Mouse (Mus musculus): ENCODE measurements around the gene Ear1. TPM values are rescaled to one million over a fixed set of nuclear protein-coding genes. Genes with fewer than 3 reads are reported as not detected.
"Not testable (repeated sequence)": the region's sequence is repeated elsewhere in the genome, so short reads cannot be mapped to it uniquely, and the experiment has no call there.

Gene Ear1
- total and polyA plus RNA-seq, 3 experiments: not detected

GRCm38 (mm10) chr14:43784645-43785044 is 90.7 kb downstream of the Ear1 start, which contains the start of gene Gm8180:
Gene Gm8180, minus strand, starts transcription at chr14:43784745.
- not testable (repeated sequence) for H3K27me3 ChIP-seq (ENCODE audit: control insufficient read depth in 1 of 2, insufficient read depth in 2 of 2, low read length in 2 of 2); H3K27ac ChIP-seq (ENCODE audit: control insufficient read depth, low read depth, low read length); H3K9me3 ChIP-seq (replicated peaks; ENCODE audit: insufficient read depth, low read length); H3K36me3 ChIP-seq (ENCODE audit: control insufficient read depth in 1 of 2, insufficient read depth in 2 of 2, low read length in 2 of 2); H3K79me2 ChIP-seq (ENCODE audit: control insufficient read depth, insufficient read depth, low read length, poor library complexity); DNase-seq (ENCODE audit: low read depth, low spot score); H3K4me1 ChIP-seq (ENCODE audit: control insufficient read depth in 1 of 2, insufficient read depth in 2 of 2, low read length in 2 of 2); H3K9ac ChIP-seq (ENCODE audit: control insufficient read depth, low read depth, low read length, poor library complexity, severe bottlenecking); H3K4me3 ChIP-seq (ENCODE audit: control insufficient read depth in 1 of 2, insufficient read depth in 1 of 2, low read depth in 2 of 2, low read length in 2 of 2)

Other genes with a start within 250 kb of the Ear1 start
- not detected in 2 replicates for gene Gm8165, start 198.3 kb downstream of the Ear1 start, total RNA-seq (2012; rRNA removed)
- gene Gm8165, start 198.3 kb downstream of the Ear1 start, polyA plus RNA-seq (2012; ENCODE audit: insufficient read depth in 1 of 2, insufficient read length in 2 of 2, low read depth in 1 of 2, low replicate concordance in 2 of 2, missing spikeins in 1 of 2): not detected
- gene Gm7324, start 177.7 kb downstream of the Ear1 start, total RNA-seq (2012; rRNA removed): 6.6 and 9.2 TPM in 2 replicates
- gene Gm7324, start 177.7 kb downstream of the Ear1 start, polyA plus RNA-seq (2012; ENCODE audit: insufficient read depth in 1 of 2, insufficient read length in 2 of 2, low read depth in 1 of 2, low replicate concordance in 2 of 2, missing spikeins in 1 of 2): 1 to 10 TPM in 1 of 2 experiments, not detected in 1; 3.1 TPM
- not detected in 2 replicates for gene Gm16506, start 148.0 kb downstream of the Ear1 start, total RNA-seq (2012; rRNA removed)
- gene Gm16506, start 148.0 kb downstream of the Ear1 start, polyA plus RNA-seq (2012; ENCODE audit: insufficient read depth in 1 of 2, insufficient read length in 2 of 2, low read depth in 1 of 2, low replicate concordance in 2 of 2, missing spikeins in 1 of 2): not detected
- 1.2 TPM in 2 replicates for gene Gm6526, start 127.7 kb downstream of the Ear1 start, total RNA-seq (2012; rRNA removed)
- under 1 TPM in 1 of 2 experiments, not detected in 1; 0.36 TPM for gene Gm6526, start 127.7 kb downstream of the Ear1 start, polyA plus RNA-seq (2012; ENCODE audit: insufficient read depth in 1 of 2, insufficient read length in 2 of 2, low read depth in 1 of 2, low replicate concordance in 2 of 2, missing spikeins in 1 of 2)
- gene Gm8180, start 90.8 kb downstream of the Ear1 start, total RNA-seq (2012; rRNA removed): not detected in 2 replicates
- not detected for gene Gm8180, start 90.8 kb downstream of the Ear1 start, polyA plus RNA-seq (2012; ENCODE audit: insufficient read depth in 1 of 2, insufficient read length in 2 of 2, low read depth in 1 of 2, low replicate concordance in 2 of 2, missing spikeins in 1 of 2)
- not detected in 2 replicates for gene Ear10, start 48.0 kb upstream of the Ear1 start, total RNA-seq (2012; rRNA removed)
- not detected for gene Ear10, start 48.0 kb upstream of the Ear1 start, polyA plus RNA-seq (2012; ENCODE audit: insufficient read depth in 1 of 2, insufficient read length in 2 of 2, low read depth in 1 of 2, low replicate concordance in 2 of 2, missing spikeins in 1 of 2)
- 18.1 and 18.3 TPM in 2 replicates for gene Gm8113, start 49.9 kb upstream of the Ear1 start, total RNA-seq (2012; rRNA removed)
- 10 to 100 TPM in 1 of 2 experiments, not detected in 1; 21.2 TPM for gene Gm8113, start 49.9 kb upstream of the Ear1 start, polyA plus RNA-seq (2012; ENCODE audit: insufficient read depth in 1 of 2, insufficient read length in 2 of 2, low read depth in 1 of 2, low replicate concordance in 2 of 2, missing spikeins in 1 of 2)
- gene Ang5, start 81.6 kb upstream of the Ear1 start, total RNA-seq (2012; rRNA removed): not detected in 2 replicates
- not detected for gene Ang5, start 81.6 kb upstream of the Ear1 start, polyA plus RNA-seq (2012; ENCODE audit: insufficient read depth in 1 of 2, insufficient read length in 2 of 2, low read depth in 1 of 2, low replicate concordance in 2 of 2, missing spikeins in 1 of 2)
- not detected in 2 replicates for gene Ang6, start 126.8 kb upstream of the Ear1 start, total RNA-seq (2012; rRNA removed)
- not detected for gene Ang6, start 126.8 kb upstream of the Ear1 start, polyA plus RNA-seq (2012; ENCODE audit: insufficient read depth in 1 of 2, insufficient read length in 2 of 2, low read depth in 1 of 2, low replicate concordance in 2 of 2, missing spikeins in 1 of 2)
- not detected in 2 replicates for gene Ear2, start 227.1 kb upstream of the Ear1 start, total RNA-seq (2012; rRNA removed)
- gene Ear2, start 227.1 kb upstream of the Ear1 start, polyA plus RNA-seq (2012; ENCODE audit: insufficient read depth in 1 of 2, insufficient read length in 2 of 2, low read depth in 1 of 2, low replicate concordance in 2 of 2, missing spikeins in 1 of 2): under 1 TPM in 1 of 2 experiments, not detected in 1; 0.19 TPM
- not detected in 2 replicates for gene Gm3327, start 248.3 kb upstream of the Ear1 start, total RNA-seq (2012; rRNA removed)
- not detected for gene Gm3327, start 248.3 kb upstream of the Ear1 start, polyA plus RNA-seq (2012; ENCODE audit: insufficient read depth in 1 of 2, insufficient read length in 2 of 2, low read depth in 1 of 2, low replicate concordance in 2 of 2, missing spikeins in 1 of 2)